Mouse (Mus musculus) hindbrain, embryonic 10.5 days (tissue): ENCODE data around the gene Chd2. TPM values are rescaled to one million over a fixed set of nuclear protein-coding genes. Genes with fewer than 3 reads are reported as not detected.

Experiments used
- polyA plus RNA-seq: library from polyadenylated mRNA; unstranded; fragments of >200 nt; fragmentation: Nextera tagmentation; extraction: Ambion mirVana; gene quantifications from 2 replicates; pipeline ENCODE4 v1.2.1, GENCODE M21; 2016

The Chd2 gene
- polyA plus RNA-seq, 1 experiment from 2014 or later, result 37.1 TPM

Other genes with a start within 250 kb of the Chd2 start
- gene Rgma, start 166.3 kb downstream of the Chd2 start, polyA plus RNA-seq, result 38.4 and 51.1 TPM in 2 replicates
- 26.1 and 27.4 TPM in 2 replicates for gene Fam174b, start 198.5 kb upstream of the Chd2 start, polyA plus RNA-seq